Mouse (Mus musculus) adrenal gland, postnatal 10 days (tissue): ENCODE measurements around the gene Galntl6. TPM values are rescaled to one million over a fixed set of nuclear protein-coding genes. Genes with fewer than 3 reads are reported as not detected.

Source experiments
- DNase-seq: peaks from one replicate; pipeline ENCODE4 v3.0.0; 2021; ENCODE audit warnings: mixed read lengths
- long read RNA-seq, 2 experiments: library from polyadenylated mRNA; stranded (forward); transcript quantifications; one replicate each; pipeline ENCODE4 v2.0.0; 2021
- total RNA-seq, 2 experiments: library from RNA; stranded (reverse); gene quantifications; 2 replicates each; pipeline ENCODE4 v1.2.3; 2021

Galntl6 gene
- under 1 TPM; 0.66 to 0.91 TPM for total RNA-seq
- long read RNA-seq, experiment 1 = 0 reads
- long read RNA-seq, experiment 2 = 0 reads

DNA sequence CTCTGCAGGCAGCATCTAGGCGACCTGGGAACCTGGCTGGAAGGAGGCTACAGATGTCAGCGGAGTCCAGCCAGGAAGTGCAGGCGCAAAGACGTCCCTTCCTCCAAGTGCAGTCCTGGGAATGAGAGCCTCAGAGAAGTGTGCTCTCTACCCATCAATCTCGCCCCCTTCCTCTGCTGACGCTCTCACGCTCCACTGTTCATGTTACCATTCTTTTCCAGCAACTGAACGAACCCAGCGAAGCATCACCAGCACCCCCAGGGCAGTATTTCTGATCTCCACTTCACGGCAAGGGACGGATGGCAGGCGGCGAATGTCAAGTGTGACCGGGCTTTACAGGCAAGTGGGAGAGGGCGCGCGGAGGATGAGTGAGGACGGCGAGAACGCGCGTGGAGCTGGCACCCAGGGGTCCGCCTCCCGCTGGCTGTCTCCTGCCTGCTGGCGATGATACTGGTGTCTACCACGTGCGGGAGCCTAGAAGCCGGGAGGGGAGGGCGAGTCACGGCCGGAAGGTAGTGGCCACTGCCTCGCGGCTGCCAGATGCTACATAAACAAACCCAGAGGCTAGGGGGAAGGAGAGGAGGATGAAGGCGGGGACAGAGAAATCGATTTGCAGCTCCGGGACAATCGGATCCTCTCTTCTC, at the start of gene Galntl6:
Gene Galntl6, minus strand, starts transcription at position 445 of the 644 bp plus-strand sequence.
- DNase-seq = peak; percentile 2

- no peak for DNase-seq
Observed at GRCm38 (mm10) chr8:58957195-58957739, 44.8 kb upstream of the Galntl6 start.

DNA sequence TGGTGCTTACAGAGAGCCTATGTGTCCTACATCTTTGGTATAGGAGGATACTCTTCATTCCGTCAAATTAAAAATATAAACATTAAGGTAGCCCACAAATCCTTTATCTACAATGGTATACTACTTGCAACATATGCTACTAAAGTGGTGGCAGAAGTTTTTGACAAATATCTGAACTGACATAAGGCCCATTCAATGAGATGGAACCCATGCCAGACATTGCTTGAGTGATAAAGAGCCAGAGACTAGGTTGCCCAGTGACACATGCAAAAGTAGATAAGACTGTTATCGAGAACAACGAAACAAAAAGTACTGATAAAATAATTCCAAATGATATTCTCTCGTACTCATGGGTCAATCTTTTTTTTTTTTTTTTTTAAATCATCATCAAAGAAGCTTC, 31.3 kb upstream of the Galntl6 start:
- no peak for DNase-seq

DNA sequence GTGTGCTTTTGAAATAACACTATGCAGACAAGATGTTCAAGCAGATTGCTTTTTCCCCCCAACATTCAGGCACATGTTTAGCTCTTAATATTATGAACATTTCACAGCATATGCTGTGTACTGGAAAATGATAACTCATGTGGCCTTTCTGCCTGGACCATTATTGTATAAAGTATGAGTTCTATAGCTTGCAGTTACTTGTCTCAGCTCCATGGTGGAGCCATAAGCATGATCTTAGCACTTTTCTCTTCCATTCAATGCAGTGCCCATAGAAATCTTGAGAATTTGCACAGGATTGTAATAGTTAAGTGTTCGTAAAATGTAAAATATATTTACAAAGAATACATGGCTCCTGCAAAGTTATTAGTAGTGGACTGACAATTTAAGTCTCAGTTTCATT, 18.6 kb upstream of the Galntl6 start:
- no peak for DNase-seq

GRCm38 (mm10) chr8:58915142-58915541, 2.7 kb upstream of the Galntl6 start:
- no peak for DNase-seq

- DNase-seq = no peak
Observed at GRCm38 (mm10) chr8:58913640-58913968, 1.2 kb upstream of the Galntl6 start.

DNA sequence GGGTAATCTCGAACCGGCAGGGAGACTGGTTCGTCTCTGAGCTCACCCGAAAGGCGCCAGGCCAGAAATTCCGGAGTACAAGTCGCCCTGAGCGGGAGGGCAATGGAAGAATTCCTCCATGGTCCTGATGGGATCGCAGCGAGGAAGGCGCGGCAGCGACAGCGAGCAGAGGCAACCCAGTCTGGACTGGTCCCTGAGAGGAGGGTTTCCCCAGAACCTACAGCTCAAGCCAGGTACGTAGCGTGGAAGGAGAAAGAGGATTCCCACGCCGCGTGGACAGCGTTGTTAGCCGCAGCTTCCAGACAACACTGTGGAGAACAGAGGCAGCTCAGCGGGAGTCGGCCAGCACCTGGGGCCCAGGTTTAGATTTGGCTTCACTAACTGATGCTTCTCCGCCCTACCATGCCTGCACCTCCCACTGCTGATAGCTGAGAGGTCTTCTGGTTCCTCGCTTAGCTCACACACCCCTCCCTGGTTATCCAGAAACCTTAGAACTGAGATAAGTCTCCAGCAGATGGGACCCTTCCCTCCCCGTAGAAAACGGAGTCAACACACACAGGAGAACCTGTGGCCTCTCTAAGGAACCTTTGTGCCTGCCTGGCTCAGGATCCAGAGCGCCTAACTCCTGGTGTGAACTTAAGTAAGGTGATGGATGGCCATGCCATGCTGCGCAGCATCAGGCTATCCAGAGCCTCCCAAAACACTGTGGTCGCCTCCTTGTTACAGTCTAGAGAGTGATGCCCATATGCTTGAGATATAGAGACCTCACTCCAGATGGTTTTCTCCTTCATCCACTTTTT, 600 bp upstream of the Galntl6 start:
- no peak for DNase-seq

DNA sequence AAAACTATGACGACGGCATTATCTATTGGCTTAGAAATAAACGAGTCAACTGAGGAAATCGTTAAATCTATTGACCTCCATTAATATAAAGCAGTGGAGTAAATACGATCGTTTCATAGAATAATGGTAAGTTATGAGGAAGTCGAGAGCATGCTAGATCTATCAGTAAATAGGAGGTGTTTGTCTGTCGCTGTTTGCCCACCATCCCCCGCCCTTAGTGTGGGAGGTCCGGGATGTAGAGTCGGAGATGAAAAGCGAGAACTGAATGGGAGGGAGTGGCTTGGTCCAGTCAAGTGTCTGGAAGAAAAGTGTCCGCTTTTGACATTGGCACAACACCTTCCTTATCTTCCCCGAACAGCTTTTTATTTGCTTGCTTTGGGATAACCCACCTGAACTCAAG, 763 bp downstream of the Galntl6 start, which contains the start of gene BC030500:
Gene BC030500, plus strand, starts transcription at position 79 of the 400 bp plus-strand sequence.
- DNase-seq = no peak

DNA sequence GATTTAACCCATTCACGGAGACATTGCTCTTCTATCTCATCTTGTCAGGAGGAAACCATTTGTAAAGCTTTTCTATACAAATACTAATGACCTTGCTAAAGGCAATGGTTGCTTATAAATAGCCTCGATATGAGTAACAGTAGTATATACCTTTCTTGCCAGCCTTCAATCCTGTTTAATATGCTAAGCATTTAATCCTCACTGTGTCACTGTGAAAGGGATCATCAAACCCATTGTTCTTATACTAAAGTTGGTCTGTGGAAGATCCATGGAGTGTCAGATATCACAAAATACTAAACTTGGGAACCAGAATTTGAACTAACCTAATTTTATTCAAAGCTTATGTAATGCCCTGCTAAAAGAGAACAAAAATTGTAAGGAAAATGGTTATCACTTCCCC, 8.0 kb downstream of the Galntl6 start:
- DNase-seq = no peak

DNA sequence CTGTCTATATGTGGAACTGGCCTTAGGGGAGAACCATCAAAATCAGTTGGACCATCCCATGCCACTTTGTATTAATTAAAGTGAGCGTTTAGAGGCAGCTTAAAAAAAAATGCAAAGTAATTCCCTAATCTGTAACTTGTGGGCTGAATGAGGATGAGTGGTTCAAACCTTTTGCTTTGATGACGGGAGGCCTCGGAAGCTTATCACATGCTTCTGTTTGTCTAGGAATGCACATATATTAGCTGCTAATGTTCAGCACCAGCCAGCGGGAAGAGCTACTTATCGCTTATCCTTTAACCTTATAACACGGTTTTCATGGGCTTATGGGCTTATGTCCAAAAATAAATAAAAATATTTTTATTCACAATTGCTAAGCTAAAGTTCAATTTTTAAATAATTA, 16.5 kb downstream of the Galntl6 start:
- no peak for DNase-seq

DNA sequence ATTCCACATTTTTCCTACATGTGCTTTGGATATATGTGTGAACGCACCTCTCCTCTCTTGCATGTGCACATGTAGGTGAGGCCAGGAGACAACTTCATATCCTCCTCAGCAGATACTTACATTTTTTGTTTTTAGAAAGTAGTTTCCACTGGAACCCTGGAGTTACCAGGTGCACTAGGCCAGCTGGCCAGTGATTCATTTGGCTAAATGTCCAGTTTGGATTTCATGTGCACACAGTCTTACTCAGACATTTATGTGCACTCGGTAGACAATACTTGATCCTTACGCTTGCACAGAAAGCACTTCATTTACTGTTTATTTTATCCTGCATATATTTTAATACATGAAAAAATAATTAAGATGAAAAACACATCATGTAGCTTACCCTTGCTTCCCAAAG, 21.8 kb downstream of the Galntl6 start:
- DNase-seq = no peak

- DNase-seq = peak; percentile 5
Observed at GRCm38 (mm10) chr8:58886405-58886804, 26.0 kb downstream of the Galntl6 start.

DNA sequence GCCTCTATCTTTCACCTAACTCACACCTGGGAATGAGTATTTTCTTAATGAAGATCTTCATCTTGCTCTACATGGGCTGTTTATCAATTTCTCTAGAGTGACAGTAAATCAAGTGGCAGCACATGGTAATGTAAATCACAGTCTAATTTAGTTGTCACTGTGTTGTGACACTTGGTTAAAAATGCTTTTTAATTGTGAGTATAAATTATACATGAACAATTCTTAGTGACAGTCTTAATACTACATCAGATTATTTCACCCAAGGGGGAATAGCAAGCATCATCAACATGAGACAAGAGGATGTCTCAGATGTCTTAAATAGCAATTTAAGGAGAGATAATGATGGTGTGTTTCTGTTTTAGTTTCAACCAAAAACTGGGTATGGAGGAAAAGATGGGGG, 88.1 kb downstream of the Galntl6 start:
- no peak for DNase-seq

DNA sequence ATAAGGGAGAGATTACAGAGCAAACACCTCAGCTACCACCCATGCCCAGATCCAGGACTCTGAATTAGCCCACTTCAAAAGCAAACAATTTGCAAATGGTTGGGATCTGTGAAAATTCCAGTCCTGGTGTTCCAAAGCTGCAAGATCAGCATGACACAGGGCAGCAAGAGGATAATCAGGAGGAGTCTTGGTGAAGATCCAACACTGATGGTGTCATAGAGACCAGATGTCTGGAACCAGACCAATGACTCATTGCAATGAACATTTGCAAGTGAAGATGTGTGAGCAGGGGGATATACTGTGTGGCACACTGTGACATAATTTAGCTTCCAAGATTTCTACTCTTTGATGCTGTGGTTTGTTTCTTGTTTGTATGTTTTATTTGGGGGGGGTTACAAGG, 107.2 kb downstream of the Galntl6 start:
- DNase-seq = no peak

- DNase-seq = no peak
Observed at GRCm38 (mm10) chr8:58801847-58802246, 110.6 kb downstream of the Galntl6 start.

DNA sequence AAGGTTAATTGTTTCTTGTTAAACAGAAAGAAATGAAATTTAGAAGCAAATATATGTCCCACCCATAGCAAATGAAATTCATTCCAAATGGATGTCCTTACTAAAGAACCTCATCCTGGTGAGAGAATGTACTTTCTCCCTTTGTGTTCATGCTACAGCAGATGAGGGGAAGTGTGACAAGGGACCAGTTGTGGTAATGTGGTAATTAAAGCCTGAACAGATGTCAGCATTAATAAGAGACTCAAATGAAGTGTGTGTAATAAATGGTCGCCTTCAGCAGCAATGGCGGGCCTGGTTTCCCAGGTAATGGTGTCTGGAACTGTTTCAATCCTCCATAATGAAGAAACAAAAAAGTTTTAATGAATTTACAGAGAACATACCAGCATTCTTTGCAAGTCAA, 158.7 kb downstream of the Galntl6 start:
- DNase-seq = no peak

DNA sequence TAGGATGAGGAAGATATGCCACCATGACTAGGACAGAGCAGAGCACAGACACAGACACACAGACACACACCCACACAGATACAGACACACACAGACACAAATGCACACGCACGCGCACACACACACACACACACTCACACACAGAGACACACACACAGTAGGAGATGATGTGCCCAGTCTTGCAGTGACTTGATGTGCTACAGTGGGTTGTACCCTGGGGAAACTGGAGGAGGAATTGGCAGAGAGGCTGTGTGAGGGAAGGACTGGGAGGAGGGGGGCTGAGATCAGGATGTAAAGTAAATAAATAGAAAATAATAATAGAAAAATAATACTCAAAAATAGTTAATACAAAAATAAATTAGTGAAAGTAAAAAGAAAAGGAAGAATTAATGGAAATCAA, 174.5 kb downstream of the Galntl6 start:
- DNase-seq = no peak

GRCm38 (mm10) chr8:58691761-58692160, 220.7 kb downstream of the Galntl6 start:
- no peak for DNase-seq

- DNase-seq = no peak
Observed at GRCm38 (mm10) chr8:58677847-58678450, 234.5 kb downstream of the Galntl6 start.

- DNase-seq = no peak
Observed at GRCm38 (mm10) chr8:58669075-58669474, 243.4 kb downstream of the Galntl6 start.

GRCm38 (mm10) chr8:58660019-58660418, 252.4 kb downstream of the Galntl6 start:
- no peak for DNase-seq

DNA sequence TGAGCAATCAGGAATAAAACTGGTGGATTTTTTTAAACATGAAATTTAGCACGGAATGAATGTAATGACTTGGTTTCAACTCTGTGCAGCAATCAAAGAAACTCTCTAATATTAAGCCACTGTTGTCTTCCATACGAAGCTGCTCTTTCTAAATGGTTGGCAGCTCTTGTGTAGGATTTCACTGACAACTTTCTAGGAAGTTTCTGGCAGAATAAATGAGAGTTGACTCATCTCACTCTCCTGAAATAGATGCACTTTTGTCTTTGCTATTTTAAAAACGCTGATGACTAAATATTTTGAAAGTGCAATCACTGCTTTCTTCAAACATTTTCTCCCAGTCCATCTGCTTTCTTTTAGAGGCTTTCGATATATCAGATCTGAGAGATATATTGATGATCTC, 256.8 kb downstream of the Galntl6 start:
- no peak for DNase-seq

DNA sequence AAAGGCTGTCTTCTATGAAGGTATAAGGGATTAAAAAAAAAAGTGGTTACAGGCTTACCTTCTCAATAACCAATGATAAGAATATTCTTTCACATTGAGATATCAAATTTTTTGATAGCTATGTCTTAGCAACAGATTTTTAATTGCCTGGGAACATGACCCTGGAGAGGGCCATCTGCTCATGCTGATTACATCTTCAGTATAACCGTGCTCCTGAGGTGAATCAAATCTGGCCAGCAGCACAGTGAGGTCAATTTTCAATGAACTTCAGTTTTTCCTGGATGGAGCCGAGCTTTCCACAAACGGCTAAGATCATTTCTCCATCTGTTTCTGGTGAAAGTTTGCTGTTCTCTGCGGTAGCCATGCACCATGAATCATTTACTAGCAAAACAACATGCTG, 306.0 kb downstream of the Galntl6 start:
- no peak for DNase-seq
